Mouse (Mus musculus) limb, embryonic 14.5 days (tissue): ENCODE results near the gene Atf6. TPM values are rescaled to one million over a fixed set of nuclear protein-coding genes. Genes with fewer than 3 reads are reported as not detected.

Experiments
- ATAC-seq: fragments of 200-750 bp; cut with Nextera tagmentation; 2 replicates; pipeline ENCODE4 v1.8.0; 2017; ENCODE audit warnings: low read depth, moderate number of reproducible peaks, moderate TSS enrichment; ENCODE audit not compliant: low FRiP score
- DNase-seq: peaks from one replicate; pipeline ENCODE4 v3.0.0-alpha.2; 2015; ENCODE audit warnings: low spot score
- H3K27ac ChIP-seq: fragments of 300-500 bp; sonication (generic); replicated peaks from 2 replicates; pipeline ENCODE4 v1.5.1; 2014; ENCODE audit warnings: low read depth, mild to moderate bottlenecking, low read length, moderate library complexity, mixed read lengths
- H3K27me3 ChIP-seq: fragments of 300-500 bp; sonication (generic); 2 replicates; pipeline ENCODE4 v1.6.1; 2014; ENCODE audit warnings: low read length, mixed read lengths; ENCODE audit not compliant: control insufficient read depth, insufficient read depth
- H3K36me3 ChIP-seq: fragments of 300-500 bp; sonication (generic); 2 replicates; pipeline ENCODE4 v1.6.1; 2014; ENCODE audit warnings: mild to moderate bottlenecking, low read length, moderate library complexity, mixed read lengths; ENCODE audit not compliant: control insufficient read depth, insufficient read depth
- H3K4me1 ChIP-seq: fragments of 300-500 bp; sonication (generic); 2 replicates; pipeline ENCODE4 v1.6.1; 2014; ENCODE audit warnings: antibody characterized with exemption, low read length, mixed read lengths; ENCODE audit not compliant: control insufficient read depth, insufficient read depth
- H3K4me2 ChIP-seq: fragments of 300-500 bp; sonication (generic); replicated peaks from 2 replicates; pipeline ENCODE4 v1.6.1; 2014; ENCODE audit warnings: low read depth, mild to moderate bottlenecking, low read length, moderate library complexity; ENCODE audit not compliant: severe bottlenecking
- H3K4me3 ChIP-seq: fragments of 300-500 bp; sonication (generic); replicated peaks from 2 replicates; pipeline ENCODE4 v1.5.1; 2014; ENCODE audit warnings: low read length
- H3K9ac ChIP-seq: fragments of 300-500 bp; sonication (generic); 2 replicates; pipeline ENCODE4 v1.6.1; 2014; ENCODE audit warnings: mild to moderate bottlenecking, low read depth, low read length, moderate library complexity; ENCODE audit not compliant: severe bottlenecking
- H3K9me3 ChIP-seq: fragments of 300-500 bp; sonication (generic); 2 replicates; pipeline ENCODE4 v1.6.1; 2016; ENCODE audit warnings: low read length; ENCODE audit not compliant: control insufficient read depth
- POLR2A ChIP-seq: fragments of 200-500 bp; IDR thresholded peaks from 2 replicates; pipeline ENCODE4 v1.8.0; 2012; ENCODE audit warnings: inconsistent platforms, mild to moderate bottlenecking, moderate library complexity, borderline replicate concordance; ENCODE audit not compliant: insufficient read depth, insufficient read length; ENCODE audit errors: extremely low read depth
- WGBS: fragments of 180-500 bp; shearing (Covaris S2); extraction: QIAGEN DNeasy Blood & Tissue Kit; methylation state at CpG from one replicate; pipeline ENCODE4 v1.1.7; 2014; 5-methylcytosine and 5-hydroxymethylcytosine counted together
- polyA plus RNA-seq, 2 experiments: library from polyadenylated mRNA; depleted of rRNA in 1 of 2; stranded (reverse) in 1 of 2; unstranded in 1 of 2; fragments of >200 nt; fragmentation: Nextera tagmentation in 1 of 2; extraction: Ambion mirVana in 1 of 2; gene quantifications; 2 replicates each; pipeline versions ENCODE4 v1.2.1 to v1.2.3; 2012 to 2014

Gene Atf6
- polyA plus RNA-seq, 2 experiments: 8.9 to 9.1 TPM

DNA sequence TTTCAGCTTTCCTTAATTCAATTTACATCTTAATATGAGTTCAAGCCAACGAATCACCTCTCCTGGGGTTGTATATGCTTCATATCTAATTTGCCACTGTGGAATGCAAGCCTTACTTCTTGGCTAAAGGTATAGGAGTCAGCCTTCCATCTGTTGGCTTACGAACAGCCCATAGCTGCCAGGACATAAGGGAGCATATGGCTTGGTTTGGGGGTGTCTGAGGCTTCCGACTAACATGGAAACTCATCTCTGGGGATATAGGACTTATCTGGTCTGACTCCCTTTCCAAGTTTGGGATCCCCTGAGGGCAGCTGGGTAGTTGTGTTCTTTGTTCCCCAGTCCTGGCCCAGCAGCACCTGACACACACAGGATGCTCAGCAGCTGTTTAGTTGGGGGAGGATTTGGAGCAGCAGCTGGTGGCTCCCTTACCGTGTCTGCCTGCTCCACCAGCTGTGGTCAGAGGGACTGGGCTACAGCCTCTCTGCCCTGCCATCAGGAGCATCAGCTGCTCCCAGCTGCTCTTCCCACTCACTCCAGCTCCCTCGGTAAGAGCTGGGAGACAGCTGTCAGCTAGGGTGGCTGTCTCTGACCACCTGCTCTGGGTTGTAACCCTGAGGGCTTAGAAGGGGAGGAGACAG, 212.2 kb downstream of the Atf6 start:
- no peak for TF ChIP-seq POLR2A
- no peak overlapping the region for H3K9ac ChIP-seq

More for the DNA sequence above, 212.2 kb downstream of the Atf6 start:
- 49% methylated on average over 5 of the region's 5 CpGs for WGBS
- ATAC-seq (peak; percentile 91), DNase-seq (peak; percentile 55)
- Histone ChIP-seq H3K4me2 (no peak overlapping the region), H3K4me1 (peaks cover 15% of the 10 kb centered on the region), H3K27me3 (no peaks in the 10 kb centered on the region), H3K9me3 (no peaks in the 10 kb centered on the region), H3K4me3 (no peak overlapping the region), H3K27ac (no peak overlapping the region), H3K36me3 (peaks cover 6% of the 10 kb centered on the region; the same call in 1 of the 2 replicates)

Other genes with a start within 250 kb of the Atf6 start
- 50.4 and 57.7 TPM in 2 replicates for gene Olfml2b, start 223.2 kb downstream of the Atf6 start, polyA plus RNA-seq (2012; rRNA removed)
- gene Olfml2b, start 223.2 kb downstream of the Atf6 start, polyA plus RNA-seq (2014; fragmentation: Nextera tagmentation; extraction: Ambion mirVana): 50.6 and 59.1 TPM in 2 replicates
- gene Gm26620, start 17.3 kb upstream of the Atf6 start, polyA plus RNA-seq (2012; rRNA removed): 0.72 and 0.91 TPM in 2 replicates
- gene Gm26620, start 17.3 kb upstream of the Atf6 start, polyA plus RNA-seq (2014; fragmentation: Nextera tagmentation; extraction: Ambion mirVana): 0.78 and 0.82 TPM in 2 replicates
- gene Dusp12, start 17.8 kb upstream of the Atf6 start, polyA plus RNA-seq (2012; rRNA removed): 54.9 and 58.5 TPM in 2 replicates
- gene Dusp12, start 17.8 kb upstream of the Atf6 start, polyA plus RNA-seq (2014; fragmentation: Nextera tagmentation; extraction: Ambion mirVana): 51.5 and 57.7 TPM in 2 replicates
- gene Fcrlb, start 45.2 kb upstream of the Atf6 start, polyA plus RNA-seq (2012; rRNA removed): 0.08 and 0.18 TPM in 2 replicates
- not detected in 2 replicates for gene Fcrlb, start 45.2 kb upstream of the Atf6 start, polyA plus RNA-seq (2014; fragmentation: Nextera tagmentation; extraction: Ambion mirVana)
- gene Fcrla, start 59.8 kb upstream of the Atf6 start, polyA plus RNA-seq (2012; rRNA removed): 0.06 and 0.13 TPM in 2 replicates
- not detected in 2 replicates for gene Fcrla, start 59.8 kb upstream of the Atf6 start, polyA plus RNA-seq (2014; fragmentation: Nextera tagmentation; extraction: Ambion mirVana)
- 2.1 and 2.6 TPM in 2 replicates for gene Fcgr2b, start 108.8 kb upstream of the Atf6 start, polyA plus RNA-seq (2012; rRNA removed)
- 2.1 and 3.2 TPM in 2 replicates for gene Fcgr2b, start 108.8 kb upstream of the Atf6 start, polyA plus RNA-seq (2014; fragmentation: Nextera tagmentation; extraction: Ambion mirVana)
- gene Fcgr4, start 151.1 kb upstream of the Atf6 start, polyA plus RNA-seq (2012; rRNA removed): 0.75 and 1.2 TPM in 2 replicates
- gene Fcgr4, start 151.1 kb upstream of the Atf6 start, polyA plus RNA-seq (2014; fragmentation: Nextera tagmentation; extraction: Ambion mirVana): 0.59 and 0.79 TPM in 2 replicates
- gene Fcgr3, start 197.2 kb upstream of the Atf6 start, polyA plus RNA-seq (2012; rRNA removed): 12.8 and 13.7 TPM in 2 replicates
- 17.6 and 19.7 TPM in 2 replicates for gene Fcgr3, start 197.2 kb upstream of the Atf6 start, polyA plus RNA-seq (2014; fragmentation: Nextera tagmentation; extraction: Ambion mirVana)
- 2.1 and 2.7 TPM in 2 replicates for gene Cfap126, start 246.1 kb upstream of the Atf6 start, polyA plus RNA-seq (2012; rRNA removed)
- gene Cfap126, start 246.1 kb upstream of the Atf6 start, polyA plus RNA-seq (2014; fragmentation: Nextera tagmentation; extraction: Ambion mirVana): 1.1 and 1.3 TPM in 2 replicates